Mouse (Mus musculus) cerebellum, postnatal 25 days (tissue): ENCODE data around the gene Lzts2.

Source experiments
- DNase-seq, 2 experiments: peaks; one replicate each; pipeline ENCODE4 v3.0.0; 2021; ENCODE audit warnings: mixed read lengths in 2 of 2

Gene Lzts2

GRCm38 (mm10) chr19:45003740-45004516, 10.3 kb upstream of the Lzts2 start:
- no peak for DNase-seq

GRCm38 (mm10) chr19:45005444-45005843, 8.8 kb upstream of the Lzts2 start, which contains the start of gene Twnk:
Twnk (plus strand) TSS chr19:45005663.
- DNase-seq = no peak

- DNase-seq = peak; percentile 98 to 99
Observed at GRCm38 (mm10) chr19:45005957-45006712, 8.1 kb upstream of the Lzts2 start, which contains the start of gene Mrpl43. Mrpl43 (minus strand) TSS chr19:45006442.

GRCm38 (mm10) chr19:45007021-45007420, 7.2 kb upstream of the Lzts2 start:
- peak in 1 of 2 experiments; percentile 32 for DNase-seq

GRCm38 (mm10) chr19:45007425-45008191, 6.6 kb upstream of the Lzts2 start:
- DNase-seq = no peak

- DNase-seq = no peak
Observed at GRCm38 (mm10) chr19:45010646-45011045, 3.6 kb upstream of the Lzts2 start.

- DNase-seq = peak in 1 of 2 experiments; percentile 20
Observed at GRCm38 (mm10) chr19:45012219-45012618, 2.0 kb upstream of the Lzts2 start.

- DNase-seq = peak in 1 of 2 experiments; percentile 44
Observed at GRCm38 (mm10) chr19:45012636-45013035, 1.6 kb upstream of the Lzts2 start.

- no peak for DNase-seq
Observed at GRCm38 (mm10) chr19:45013581-45014225, 511 bp upstream of the Lzts2 start.

GRCm38 (mm10) chr19:45014981-45015402, 778 bp downstream of the Lzts2 start:
- DNase-seq = peak; percentile 72 to 81

GRCm38 (mm10) chr19:45015518-45016281, 1.5 kb downstream of the Lzts2 start:
- DNase-seq = peak; percentile 82 to 83

GRCm38 (mm10) chr19:45016341-45017215, 2.4 kb downstream of the Lzts2 start:
- peak; percentile 90 to 92 for DNase-seq

- peak; percentile 89 to 92 for DNase-seq
Observed at GRCm38 (mm10) chr19:45017216-45017771, 3.1 kb downstream of the Lzts2 start.

- DNase-seq = peak; percentile 82 to 87
Observed at GRCm38 (mm10) chr19:45017909-45018308, 3.7 kb downstream of the Lzts2 start.

- DNase-seq = peak; percentile 58 to 64
Observed at GRCm38 (mm10) chr19:45018351-45018831, 4.2 kb downstream of the Lzts2 start.

- no peak for DNase-seq
Observed at GRCm38 (mm10) chr19:45020348-45020747, 6.1 kb downstream of the Lzts2 start.

- no peak for DNase-seq
Observed at GRCm38 (mm10) chr19:45021362-45021761, 7.1 kb downstream of the Lzts2 start.

GRCm38 (mm10) chr19:45023993-45024392, 9.8 kb downstream of the Lzts2 start:
- no peak for DNase-seq

GRCm38 (mm10) chr19:45024775-45025174, 10.6 kb downstream of the Lzts2 start:
- no peak for DNase-seq
